Mouse (Mus musculus): ENCODE measurements around the gene Myo19. TPM values are rescaled to one million over a fixed set of nuclear protein-coding genes. Genes with fewer than 3 reads are reported as not detected.

The Myo19 gene
- polyA plus RNA-seq, 1 experiment from 2014 or later = 14.2 TPM

Small RNA genes within 50 kb of the gene (microRNA-seq; reads per million reads assigned to microRNA genes)
- not detected for gene Gm23564 (ENCODE audit: borderline number of aligned reads)

Other genes starting within 250 kb of the Myo19 start
- gene Mrm1, start 60.6 kb upstream of the Myo19 start, polyA plus RNA-seq (2015; fragmentation: Nextera tagmentation; extraction: Ambion mirVana) = 13.1 and 13.2 TPM in 2 replicates
- gene Dhrs11, start 51.2 kb upstream of the Myo19 start, polyA plus RNA-seq (2015; fragmentation: Nextera tagmentation; extraction: Ambion mirVana) = 13.7 and 14.2 TPM in 2 replicates
- gene Ggnbp2, start 9.3 kb upstream of the Myo19 start, polyA plus RNA-seq (2015; fragmentation: Nextera tagmentation; extraction: Ambion mirVana) = 68.6 and 72.0 TPM in 2 replicates
- 1.9 and 2.4 TPM in 2 replicates for gene Pigw, start 137 bp downstream of the Myo19 start, polyA plus RNA-seq (2015; fragmentation: Nextera tagmentation; extraction: Ambion mirVana)
- gene Znhit3, start 36.2 kb downstream of the Myo19 start, polyA plus RNA-seq (2015; fragmentation: Nextera tagmentation; extraction: Ambion mirVana) = 49.9 and 58.1 TPM in 2 replicates
- gene Car4, start 77.6 kb downstream of the Myo19 start, polyA plus RNA-seq (2015; fragmentation: Nextera tagmentation; extraction: Ambion mirVana) = 0.57 and 0.58 TPM in 2 replicates